Mouse (Mus musculus) forebrain, embryonic 12.5 days (tissue): ENCODE measurements around the gene Ugp2. TPM values are rescaled to one million over a fixed set of nuclear protein-coding genes. Genes with fewer than 3 reads are reported as not detected.

Experiments used
- microRNA counts: library from miRNA; unstranded; fragments of <30 nt; microRNA quantifications from one replicate; lab custom pipeline; 2017
- microRNA-seq: library from miRNA; unstranded; fragments of <30 nt; microRNA quantifications from one replicate; pipeline ENCODE4, GENCODE M21; 2017
- polyA plus RNA-seq: library from polyadenylated mRNA; unstranded; fragments of >200 nt; fragmentation: Nextera tagmentation; extraction: Ambion mirVana; gene quantifications from 2 replicates; pipeline ENCODE4 v1.2.1, GENCODE M21; 2016

Gene Ugp2
- polyA plus RNA-seq, 1 experiment from 2014 or later: 60.8 TPM

MicroRNA genes within 50 kb of the gene (microRNA counts, 519-probe panel; counts per million panel counts)
- microRNA mmu-miR-1933-3p (lab: Ali Mortazavi, UCI): not detected
- microRNA mmu-miR-1933-5p (lab: Ali Mortazavi, UCI): not detected

Small RNA genes lying within 50 kb of the gene (microRNA-seq; reads per million reads assigned to microRNA genes)
- 0.97 reads per million for gene Mir1933

Other genes with a start within 250 kb of the Ugp2 start
- 14.3 and 15.3 TPM in 2 replicates for gene Vps54, start 131.9 kb downstream of the Ugp2 start, polyA plus RNA-seq
- 12.4 and 13.3 TPM in 2 replicates for gene Wdpcp, start 201.0 kb upstream of the Ugp2 start, polyA plus RNA-seq
- gene Mdh1, start 201.2 kb upstream of the Ugp2 start, polyA plus RNA-seq: 383 and 388 TPM in 2 replicates